Mouse (Mus musculus) CH12.LX (cell line): ENCODE measurements around the gene Dennd5b.
"Not testable (repeated sequence)": the region's sequence is repeated elsewhere in the genome, so short reads cannot be mapped to it uniquely, and the experiment has no call there.

Source experiments
- CTCF ChIP-seq, 2 experiments: IDR thresholded peaks in 1 of 2; conservative IDR thresholded peaks in 1 of 2; 2 replicates each; pipeline ENCODE4 v1.5.1; 2011 to 2012; ENCODE audit warnings: low read depth in 2 of 2, low read length in 2 of 2, improper control_type of control experiment in 1 of 2, inconsistent platforms in 1 of 2, mild to moderate bottlenecking in 1 of 2, moderate library complexity in 1 of 2
- EP300 ChIP-seq: IDR thresholded peaks from 2 replicates; pipeline ENCODE4 v1.6.1; 2011; ENCODE audit warnings: low read length, improper control_type of control experiment
- HCFC1 ChIP-seq: IDR thresholded peaks from 2 replicates; pipeline ENCODE4 v1.6.1; 2012; ENCODE audit warnings: low read depth, mild to moderate bottlenecking, inconsistent platforms, low read length, improper control_type of control experiment
- IRF4 ChIP-seq: IDR thresholded peaks from 2 replicates; pipeline ENCODE4 v1.6.1; 2014; ENCODE audit warnings: low read depth, mild to moderate bottlenecking, inconsistent platforms, low read length, improper control_type of control experiment
- MAFK ChIP-seq: IDR thresholded peaks from 2 replicates; pipeline ENCODE4 v1.6.1; 2011; ENCODE audit warnings: low read length, improper control_type of control experiment; ENCODE audit not compliant: insufficient replicate concordance
- MAX ChIP-seq: IDR thresholded peaks from 2 replicates; pipeline ENCODE4 v1.6.1; 2011; ENCODE audit warnings: low read length, improper control_type of control experiment
- MAZ ChIP-seq: IDR thresholded peaks from 2 replicates; pipeline ENCODE4 v1.6.1; 2012; ENCODE audit warnings: low read depth, mild to moderate bottlenecking, inconsistent platforms, low read length, improper control_type of control experiment, moderate library complexity
- MEF2A ChIP-seq: IDR thresholded peaks from 2 replicates; pipeline ENCODE4 v1.6.1; 2014; ENCODE audit warnings: low read depth, mild to moderate bottlenecking, inconsistent platforms, low read length, improper control_type of control experiment, borderline replicate concordance
- POLR2A ChIP-seq: IDR thresholded peaks from 2 replicates; pipeline ENCODE4 v1.6.1; 2011; ENCODE audit warnings: low read depth, mild to moderate bottlenecking, improper control_type of control experiment, low read length
- RAD21 ChIP-seq: IDR thresholded peaks from 2 replicates; pipeline ENCODE4 v1.6.1; 2011; ENCODE audit warnings: low read depth, mild to moderate bottlenecking, low read length, improper control_type of control experiment, moderate library complexity
- SIN3A ChIP-seq: IDR thresholded peaks from 2 replicates; pipeline ENCODE4 v1.6.1; 2012; ENCODE audit warnings: low read length, improper control_type of control experiment, inconsistent platforms
- TCF12 ChIP-seq: IDR thresholded peaks from 2 replicates; pipeline ENCODE4 v1.6.1; 2014; ENCODE audit warnings: low read depth, mild to moderate bottlenecking, inconsistent platforms, low read length, improper control_type of control experiment
- UBTF ChIP-seq: IDR thresholded peaks from 2 replicates; pipeline ENCODE4 v1.6.1; 2012; ENCODE audit warnings: low read depth, mild to moderate bottlenecking, inconsistent platforms, low read length, improper control_type of control experiment, moderate library complexity
- ZC3H11A ChIP-seq: IDR thresholded peaks from 2 replicates; pipeline ENCODE4 v1.6.1; 2012; ENCODE audit warnings: low read depth, mild to moderate bottlenecking, inconsistent platforms, low read length, improper control_type of control experiment

DNA sequence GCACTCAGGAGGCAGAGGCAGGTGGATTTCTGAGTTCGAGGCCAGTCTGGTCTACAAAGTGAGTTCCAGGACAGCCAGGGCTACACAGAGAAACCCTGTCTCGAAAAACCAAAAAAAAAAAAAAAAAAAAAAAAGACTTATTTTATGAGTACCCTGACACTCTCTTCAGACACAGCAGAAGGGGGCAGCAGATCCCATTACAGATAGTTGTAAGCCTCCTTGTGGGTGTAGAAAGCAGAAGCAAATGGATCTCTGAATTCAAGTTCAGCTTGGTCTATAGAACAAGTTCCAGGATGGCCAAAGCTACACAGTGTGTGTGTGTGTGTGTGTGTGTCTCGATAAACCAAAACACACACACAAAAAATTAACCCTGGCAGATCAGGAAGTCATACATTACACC, 161.1 kb downstream of the Dennd5b start:
- TF ChIP-seq POLR2A, UBTF, TCF12, IRF4, MEF2A, EP300, ZC3H11A, MAZ, SIN3A, HCFC1, MAFK, MAX: not testable (repeated sequence)
- TF ChIP-seq CTCF (conservative IDR thresholded peaks at IDR 0.05 in 1 of 2, IDR thresholded peaks at IDR 0.05 in 1 of 2; ENCODE audit: low read depth in 2 of 2, low read length in 2 of 2): peak in 1 of 2 experiments; percentile 61; a peak in 2 of 4 replicates
- peak; percentile 28 for TF ChIP-seq RAD21
